Mouse (Mus musculus) midbrain, embryonic 11.5 days (tissue): ENCODE data around the gene Tcf3. TPM values are rescaled to one million over a fixed set of nuclear protein-coding genes. Genes with fewer than 3 reads are reported as not detected.
A peak's percentile ranks its signal among the peaks of the same experiment; 100 is the strongest.

Experiments used
- ATAC-seq: fragments of 200-750 bp; cut with Nextera tagmentation; 2 replicates; pipeline ENCODE4 v1.8.0; 2017; ENCODE audit warnings: moderate TSS enrichment, moderate library complexity; ENCODE audit not compliant: low FRiP score
- DNase-seq: peaks from one replicate; pipeline ENCODE4 v3.0.0; 2015; ENCODE audit warnings: low spot score; ENCODE audit errors: missing footprints
- H3K27ac ChIP-seq: fragments of 300-500 bp; sonication (generic); 2 replicates; pipeline ENCODE4 v1.5.1; 2014; ENCODE audit warnings: low read depth, low read length
- H3K27me3 ChIP-seq: fragments of 300-500 bp; sonication (generic); 2 replicates; pipeline ENCODE4 v1.6.1; 2014; ENCODE audit warnings: mild to moderate bottlenecking, low read length, moderate library complexity, mixed read lengths; ENCODE audit not compliant: control insufficient read depth, insufficient read depth
- H3K36me3 ChIP-seq: fragments of 300-500 bp; sonication (generic); 2 replicates; pipeline ENCODE4 v1.6.1; 2014; ENCODE audit warnings: mild to moderate bottlenecking, low read length, moderate library complexity, mixed read lengths; ENCODE audit not compliant: control insufficient read depth, insufficient read depth
- H3K4me1 ChIP-seq: fragments of 300-500 bp; sonication (generic); 2 replicates; pipeline ENCODE4 v1.6.1; 2014; ENCODE audit warnings: low read length; ENCODE audit not compliant: control insufficient read depth, insufficient read depth
- H3K4me2 ChIP-seq: fragments of 300-500 bp; sonication (generic); 2 replicates; pipeline ENCODE4 v1.6.1; 2014; ENCODE audit warnings: mild to moderate bottlenecking, moderate library complexity
- H3K4me3 ChIP-seq: fragments of 300-500 bp; sonication (generic); 2 replicates; pipeline ENCODE4 v1.5.1; 2014; ENCODE audit warnings: low read depth, low read length
- H3K9ac ChIP-seq: fragments of 300-500 bp; sonication (generic); 2 replicates; pipeline ENCODE4 v1.6.1; 2014; ENCODE audit warnings: low read length
- H3K9me3 ChIP-seq: fragments of 300-500 bp; sonication (generic); 2 replicates; pipeline ENCODE4 v1.6.1; 2016; ENCODE audit warnings: low read length; ENCODE audit not compliant: control insufficient read depth
- WGBS: fragments of 180-500 bp; shearing (Covaris S2); extraction: QIAGEN DNeasy Blood & Tissue Kit; methylation state at CpG from one replicate; pipeline ENCODE4 v1.1.7; 2014; 5-methylcytosine and 5-hydroxymethylcytosine counted together
- polyA plus RNA-seq: library from polyadenylated mRNA; unstranded; fragments of >200 nt; fragmentation: Nextera tagmentation; extraction: Ambion mirVana; gene quantifications from 2 replicates; pipeline ENCODE4 v1.2.1, GENCODE M21; 2014

Gene Tcf3
- polyA plus RNA-seq, 1 experiment from 2014 or later: 154 TPM

DNA sequence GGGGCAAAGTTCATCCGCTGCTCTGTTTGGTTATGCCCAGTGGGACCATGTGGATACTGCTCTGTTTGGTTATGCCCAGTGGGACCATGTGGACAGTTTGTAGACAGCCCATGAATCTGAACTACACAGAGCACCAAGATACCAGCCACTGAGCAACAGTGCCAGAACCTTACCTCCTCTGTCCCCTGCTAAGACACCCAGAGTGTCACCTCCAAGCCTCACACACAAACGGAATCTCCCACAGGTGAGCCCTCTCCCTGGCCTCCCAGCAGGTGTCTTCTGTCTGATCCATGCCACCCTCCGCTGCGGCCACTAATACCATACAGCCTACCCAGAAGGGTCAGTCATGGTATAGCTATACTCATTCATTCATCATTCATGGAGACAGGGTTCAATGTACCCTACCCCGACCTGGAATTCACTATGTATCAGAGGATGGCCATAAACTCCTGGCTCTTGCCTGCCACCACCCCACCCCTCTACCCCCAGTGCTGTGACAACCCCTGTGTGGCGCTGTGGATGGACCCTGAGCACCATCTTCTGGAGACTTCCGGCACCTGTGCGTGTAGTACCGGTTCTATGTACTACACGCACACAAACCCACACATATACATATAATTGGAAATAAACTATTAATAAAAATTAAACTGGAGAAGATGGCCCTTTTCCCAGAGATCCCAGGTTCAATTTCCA is 27.8 kb downstream of the Tcf3 start:
- H3K4me1 ChIP-seq: peaks cover 19% of the 10 kb centered on the region
- no peak overlapping the region for H3K27ac ChIP-seq
- DNase-seq (no peak), ATAC-seq (no peak)
- H3K36me3 ChIP-seq: peaks cover 24% of the 10 kb centered on the region
- peak overlapping the region; percentile 88 for H3K9ac ChIP-seq
- 62% methylated on average over 10 of the region's 10 CpGs for WGBS
- H3K9me3 ChIP-seq: no peaks in the 10 kb centered on the region
- H3K4me3 ChIP-seq: peak overlapping the region; percentile 83
- peak overlapping the region; percentile 95 for H3K4me2 ChIP-seq
- no peaks in the 10 kb centered on the region for H3K27me3 ChIP-seq

DNA sequence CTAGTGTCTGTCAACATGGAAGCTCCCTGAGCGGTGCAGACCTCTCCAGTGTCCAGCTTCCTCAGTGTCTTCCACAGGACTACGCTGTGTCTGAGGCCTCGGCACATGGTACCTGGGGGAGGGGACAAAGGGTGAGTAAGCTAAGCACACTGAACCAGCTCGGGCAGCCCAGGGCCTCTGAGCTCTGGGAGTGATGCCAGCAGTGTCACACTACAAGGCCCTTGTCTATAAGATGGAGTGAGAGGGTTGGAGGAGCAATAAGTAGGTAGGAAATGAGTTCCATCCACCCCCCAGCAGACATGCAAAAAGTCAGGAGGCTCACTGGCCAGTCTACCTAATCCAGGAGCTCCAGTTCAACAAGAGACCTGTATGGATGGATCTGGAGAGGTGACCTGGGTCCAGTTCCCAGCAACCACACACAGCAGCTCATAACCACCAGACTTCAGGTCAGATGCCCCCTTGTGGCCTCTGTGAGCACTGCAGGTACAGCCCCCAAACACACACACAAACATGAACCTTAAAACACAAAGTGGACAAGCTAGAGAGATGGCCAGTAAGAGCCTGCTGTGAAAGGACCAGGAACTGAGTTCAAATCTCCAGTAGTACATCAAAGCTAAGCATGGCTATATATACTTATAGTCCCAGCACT is 30.3 kb downstream of the Tcf3 start:
- peaks cover 26% of the 10 kb centered on the region for H3K4me1 ChIP-seq
- 97% methylated on average over 4 of the region's 4 CpGs for WGBS
- H3K9ac ChIP-seq: no peak overlapping the region
- H3K27me3 ChIP-seq: no peaks in the 10 kb centered on the region
- no peak for ATAC-seq
- H3K27ac ChIP-seq: no peak overlapping the region
- peak; percentile 92 for DNase-seq
- H3K4me3 ChIP-seq: no peak overlapping the region
- peaks cover 17% of the 10 kb centered on the region for H3K36me3 ChIP-seq
- H3K9me3 ChIP-seq: no peaks in the 10 kb centered on the region
- no peak overlapping the region for H3K4me2 ChIP-seq

DNA sequence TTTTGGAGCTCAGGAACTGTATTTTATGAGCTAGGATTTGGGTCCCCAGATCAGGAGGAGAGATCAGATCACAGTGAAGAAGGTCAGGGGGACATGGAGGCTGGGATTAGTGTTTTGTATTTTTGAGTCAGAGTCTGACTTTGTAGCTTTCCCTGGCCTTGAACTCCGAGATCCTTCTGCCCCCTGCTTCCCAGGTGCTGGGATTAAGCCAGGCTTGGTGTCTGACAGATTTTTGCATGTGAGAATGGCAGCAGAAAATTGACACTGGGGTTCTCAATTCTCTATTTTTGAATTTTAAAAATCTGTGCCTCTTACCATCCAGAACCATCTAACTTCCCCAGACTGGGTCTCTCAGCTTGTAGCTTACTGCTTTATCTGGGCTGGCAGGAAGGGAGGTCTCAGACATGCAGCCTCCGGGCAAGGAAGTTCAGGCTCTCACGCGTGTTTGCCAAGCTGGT is 32.7 kb downstream of the Tcf3 start:
- peaks cover 28% of the 10 kb centered on the region for H3K4me1 ChIP-seq
- H3K36me3 ChIP-seq: peaks cover 21% of the 10 kb centered on the region
- ATAC-seq (no peak), DNase-seq (no peak)
- H3K4me2 ChIP-seq: no peak overlapping the region; the same call in 1 of the 2 replicates
- H3K4me3 ChIP-seq: no peak overlapping the region
- H3K9ac ChIP-seq: peak overlapping the region; percentile 71; the same call in 1 of the 2 replicates
- WGBS: 78% methylated on average over 4 of the region's 4 CpGs
- no peak overlapping the region for H3K27ac ChIP-seq
- no peaks in the 10 kb centered on the region for H3K9me3 ChIP-seq
- H3K27me3 ChIP-seq: no peaks in the 10 kb centered on the region

DNA sequence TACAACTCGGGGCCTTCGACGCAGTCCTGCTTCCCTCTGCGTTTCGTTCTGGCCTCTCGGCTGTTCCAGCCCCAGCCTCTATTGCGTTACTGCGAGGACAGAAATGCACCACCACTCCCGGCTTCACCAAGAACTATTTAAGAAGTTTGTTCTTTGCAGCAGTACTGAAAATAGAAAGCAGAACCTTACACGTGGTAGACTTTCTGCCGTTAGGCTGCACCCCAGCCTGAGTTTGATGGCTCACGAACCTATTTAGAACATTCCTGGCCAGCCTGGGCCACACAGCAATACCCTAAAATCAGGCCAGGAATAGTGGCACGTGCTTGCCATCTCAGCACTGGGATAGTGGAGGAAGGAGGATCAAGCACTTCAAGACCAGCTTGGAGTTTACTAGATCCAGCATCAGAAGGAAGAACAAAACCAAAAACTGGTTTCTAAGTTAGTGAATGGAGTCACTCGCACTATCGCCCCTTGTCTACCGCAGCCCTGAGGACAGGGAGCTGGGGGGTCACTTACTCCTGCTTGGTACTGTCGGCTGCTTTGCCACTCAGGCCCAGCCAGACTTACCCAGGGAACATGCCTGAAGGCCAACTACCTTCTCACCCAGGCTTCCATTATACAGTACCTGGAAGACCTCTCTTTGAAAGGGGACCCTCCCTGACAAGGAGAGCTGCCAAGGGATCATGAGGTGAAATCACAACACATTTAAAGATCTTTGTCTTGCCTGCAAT is 33.3 kb downstream of the Tcf3 start:
- WGBS: 16% methylated on average over 17 of the region's 17 CpGs
- no peak for ATAC-seq

DNA sequence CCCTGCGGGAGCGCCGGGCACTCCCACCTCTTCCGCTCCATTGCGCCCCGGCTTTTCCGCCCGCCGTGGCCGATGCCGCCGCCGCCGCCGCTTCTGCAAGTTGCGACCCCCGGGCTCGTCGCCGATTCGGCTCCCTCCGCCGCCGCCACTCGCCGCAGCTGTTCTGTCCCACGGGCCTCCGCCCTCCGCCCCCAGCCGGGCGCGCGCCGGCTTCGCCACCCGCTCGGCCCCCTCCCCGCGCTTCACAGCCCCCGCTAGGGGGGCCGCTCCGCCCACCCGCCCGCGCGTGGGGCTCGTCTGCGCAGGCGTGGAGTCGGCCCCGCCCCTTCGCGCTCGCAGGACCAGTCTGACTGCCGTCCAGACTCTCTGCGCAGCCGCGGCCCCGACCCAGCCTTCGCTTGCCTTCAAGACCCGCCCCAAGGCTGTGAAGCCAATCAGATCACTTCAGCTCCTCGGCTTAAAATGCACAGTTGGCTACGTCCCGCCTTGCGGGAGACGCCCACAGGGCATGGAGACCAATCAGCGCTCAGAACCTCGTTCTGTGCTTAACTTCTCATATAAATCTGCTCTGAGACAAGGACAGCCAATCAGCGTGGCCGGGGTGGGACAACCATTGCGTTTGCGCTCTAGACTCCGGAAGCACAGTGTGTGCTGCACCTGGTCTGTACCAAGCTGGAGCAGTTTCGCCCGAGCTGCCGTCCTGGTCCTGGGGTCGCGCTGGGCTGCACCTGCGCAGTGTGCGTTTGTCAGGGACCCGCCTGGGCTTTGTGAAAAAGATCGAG is 34.1 kb downstream of the Tcf3 start, which contains the start of gene Mbd3:
Gene Mbd3 (minus strand): TSS at position 360 of the 782 bp plus-strand sequence.
- Histone ChIP-seq H3K27ac (peak within 1 kb of the TSS; percentile 99), H3K9ac (peak within 1 kb of the TSS; percentile 99), H3K36me3 (peaks cover 24% of the 10 kb centered on the region), H3K4me2 (peak within 1 kb of the TSS; percentile 80), H3K4me3 (peak within 1 kb of the TSS; percentile 83), H3K4me1 (peaks cover 24% of the 10 kb centered on the region), H3K9me3 (no peaks in the 10 kb centered on the region), H3K27me3 (no peaks in the 10 kb centered on the region)
- under 1% methylated on average over 75 of the region's 82 CpGs for WGBS
- ATAC-seq (peak; percentile 96), DNase-seq (peak; percentile 100)

More for the DNA sequence above, 33.3 kb downstream of the Tcf3 start:
- peak overlapping the region; percentile 83 for H3K4me3 ChIP-seq
- H3K9ac ChIP-seq: peak overlapping the region; percentile 71
- H3K9me3 ChIP-seq: no peaks in the 10 kb centered on the region
- H3K27ac ChIP-seq: peak overlapping the region; percentile 81
- no peaks in the 10 kb centered on the region for H3K27me3 ChIP-seq
- peaks cover 24% of the 10 kb centered on the region for H3K4me1 ChIP-seq
- DNase-seq: no peak
- H3K4me2 ChIP-seq: peak overlapping the region; percentile 77
- H3K36me3 ChIP-seq: peaks cover 24% of the 10 kb centered on the region

DNA sequence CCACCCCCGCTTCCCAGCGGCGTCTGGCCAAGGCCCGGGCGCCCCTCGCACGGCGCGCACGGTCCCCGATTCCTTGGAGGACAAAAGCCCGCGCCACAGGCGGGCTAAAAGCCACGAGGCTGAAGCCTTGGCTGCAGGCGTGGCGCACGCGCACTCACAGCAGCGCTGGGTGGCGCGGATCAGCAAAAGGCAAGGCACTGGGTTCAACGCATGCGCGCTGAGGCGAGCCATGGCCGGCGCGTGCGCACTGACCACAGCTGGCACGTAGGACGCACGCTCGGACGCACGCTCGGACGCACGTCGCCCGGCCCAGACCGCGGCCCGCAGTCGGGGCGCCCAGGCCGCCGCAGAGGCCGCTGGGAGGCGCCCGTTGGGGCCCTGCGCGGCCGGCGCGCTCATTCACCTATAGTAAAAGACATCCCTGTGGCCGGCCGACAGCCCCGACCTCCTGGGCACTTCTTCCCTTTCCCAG is 34.7 kb downstream of the Tcf3 start:
- H3K27me3 ChIP-seq: no peaks in the 10 kb centered on the region
- H3K9me3 ChIP-seq: no peaks in the 10 kb centered on the region
- under 1% methylated on average over 59 of the region's 59 CpGs for WGBS
- H3K4me3 ChIP-seq: peak overlapping the region; percentile 83
- ATAC-seq: peak; percentile 82
- H3K4me2 ChIP-seq: peak overlapping the region; percentile 80
- peak overlapping the region; percentile 99 for H3K9ac ChIP-seq
- H3K36me3 ChIP-seq: peaks cover 30% of the 10 kb centered on the region
- DNase-seq: peak; percentile 100
- peak overlapping the region; percentile 99 for H3K27ac ChIP-seq
- H3K4me1 ChIP-seq: peaks cover 24% of the 10 kb centered on the region

DNA sequence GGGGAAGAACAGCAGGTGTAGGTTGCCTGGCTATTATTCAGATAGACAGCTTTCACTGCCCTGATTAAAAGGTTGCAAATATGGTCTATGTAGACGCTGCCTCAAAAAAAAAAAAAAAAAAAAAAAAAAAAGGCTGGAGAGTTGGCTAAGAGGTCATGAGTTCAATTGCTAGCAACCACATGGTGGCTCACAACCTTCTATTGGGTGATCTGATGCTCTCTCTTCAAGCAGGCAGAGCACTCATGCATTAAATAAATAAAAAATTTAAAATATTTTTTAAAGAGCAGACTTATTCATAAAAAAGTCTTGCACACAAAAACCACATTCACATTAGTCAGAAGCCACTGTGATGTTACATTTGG is 35.3 kb downstream of the Tcf3 start:
- Histone ChIP-seq H3K4me2 (peak overlapping the region; percentile 80), H3K9me3 (no peaks in the 10 kb centered on the region), H3K9ac (peak overlapping the region; percentile 99), H3K36me3 (peaks cover 30% of the 10 kb centered on the region), H3K4me1 (peaks cover 24% of the 10 kb centered on the region), H3K27me3 (no peaks in the 10 kb centered on the region), H3K27ac (peak overlapping the region; percentile 99), H3K4me3 (peak overlapping the region; percentile 83)
- 9% methylated on average over 1 of the region's 1 CpGs for WGBS
- DNase-seq: no peak
- no peak for ATAC-seq

DNA sequence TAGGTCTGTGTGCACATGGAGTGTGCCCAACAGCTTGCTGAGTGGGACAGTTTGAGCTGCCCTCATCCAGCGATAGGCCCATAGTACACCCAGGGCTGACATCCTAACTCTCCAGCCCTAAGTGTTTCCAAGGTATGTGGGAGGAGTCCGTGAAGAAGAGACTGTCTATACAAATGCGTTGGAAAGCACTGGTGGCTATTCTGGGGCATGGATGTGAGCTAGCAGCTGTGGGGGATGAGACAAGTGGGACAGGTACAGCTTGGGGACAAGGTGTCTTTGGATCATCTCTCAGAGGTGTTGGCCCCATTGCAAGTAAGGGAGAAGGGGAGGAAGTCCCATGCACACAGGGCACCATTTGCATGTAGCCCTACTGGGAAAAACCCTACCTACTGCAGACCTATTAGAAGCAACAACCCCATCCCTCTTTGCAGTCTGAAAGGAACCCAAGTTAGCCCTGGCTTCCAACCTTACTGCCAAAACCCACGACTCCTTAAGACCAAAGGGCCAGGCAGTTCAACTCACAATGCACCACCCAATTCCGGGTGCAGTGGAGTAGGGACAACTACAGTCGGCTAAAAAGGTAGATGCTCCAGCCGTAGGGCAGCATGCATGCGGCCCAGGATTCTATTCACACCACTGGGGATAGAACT is 35.8 kb downstream of the Tcf3 start:
- DNase-seq: peak; percentile 87
- WGBS: 54% methylated on average over 8 of the region's 8 CpGs
- no peaks in the 10 kb centered on the region for H3K27me3 ChIP-seq
- ATAC-seq: no peak
- peak overlapping the region; percentile 80 for H3K4me2 ChIP-seq
- H3K4me1 ChIP-seq: peaks cover 24% of the 10 kb centered on the region
- H3K4me3 ChIP-seq: peak overlapping the region; percentile 83
- peak overlapping the region; percentile 99 for H3K9ac ChIP-seq
- no peaks in the 10 kb centered on the region for H3K9me3 ChIP-seq
- peaks cover 32% of the 10 kb centered on the region for H3K36me3 ChIP-seq
- H3K27ac ChIP-seq: peak overlapping the region; percentile 99
